Mouse (Mus musculus) thymus, postnatal 36 days (tissue): Measurements from ENCODE around the gene Lztfl1.
"Not testable (repeated sequence)": the region's sequence is repeated elsewhere in the genome, so short reads cannot be mapped to it uniquely, and the experiment has no call there.

Experiments used
- DNase-seq, 2 experiments: peaks; one replicate each; pipeline ENCODE4 v3.0.0; 2022; ENCODE audit warnings: mixed read lengths in 2 of 2

The Lztfl1 gene

DNA sequence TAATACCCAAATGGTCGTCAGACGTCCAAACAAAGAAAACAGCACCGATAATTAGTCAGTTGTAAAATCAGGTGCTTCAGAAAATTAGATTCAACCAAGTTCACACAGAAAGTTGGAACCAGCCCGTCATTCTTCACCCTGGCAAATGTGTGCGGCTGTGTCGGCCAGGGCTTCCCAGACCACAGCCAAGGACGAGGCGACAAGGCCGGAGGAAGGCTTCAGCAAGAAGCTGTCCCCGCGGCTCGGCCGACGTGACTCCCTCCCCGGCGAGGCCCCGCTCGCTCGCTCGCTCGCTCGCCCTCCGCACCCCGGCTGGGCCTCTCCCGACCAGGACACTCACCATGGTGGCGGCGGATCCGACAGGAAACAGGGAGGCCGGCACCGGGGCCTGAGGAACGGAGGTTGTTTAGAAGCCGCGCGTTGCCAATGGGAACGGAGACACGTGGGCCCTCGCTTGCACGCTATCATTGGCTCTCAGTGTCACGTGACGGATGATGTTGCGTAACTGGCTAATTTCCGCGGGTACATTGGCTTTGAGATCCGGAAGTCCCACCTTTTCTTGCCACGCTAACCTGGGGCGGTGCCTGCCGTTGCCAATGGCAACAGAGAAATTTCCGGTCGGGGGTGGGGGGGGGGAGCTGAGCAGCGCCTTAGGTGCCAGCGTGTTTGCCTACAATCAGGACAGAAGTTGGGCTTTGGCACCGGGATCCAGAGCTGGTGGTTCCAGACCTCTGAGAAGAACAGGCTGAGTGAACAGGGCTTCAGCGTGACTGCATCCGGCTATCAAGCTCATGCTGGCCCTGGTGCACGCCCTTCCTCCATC lies at the start of gene Lztfl1:
Gene Lztfl1, minus strand, starts transcription at position 512 of the 823 bp plus-strand sequence.
- peak; percentile 87 to 95 for DNase-seq

DNA sequence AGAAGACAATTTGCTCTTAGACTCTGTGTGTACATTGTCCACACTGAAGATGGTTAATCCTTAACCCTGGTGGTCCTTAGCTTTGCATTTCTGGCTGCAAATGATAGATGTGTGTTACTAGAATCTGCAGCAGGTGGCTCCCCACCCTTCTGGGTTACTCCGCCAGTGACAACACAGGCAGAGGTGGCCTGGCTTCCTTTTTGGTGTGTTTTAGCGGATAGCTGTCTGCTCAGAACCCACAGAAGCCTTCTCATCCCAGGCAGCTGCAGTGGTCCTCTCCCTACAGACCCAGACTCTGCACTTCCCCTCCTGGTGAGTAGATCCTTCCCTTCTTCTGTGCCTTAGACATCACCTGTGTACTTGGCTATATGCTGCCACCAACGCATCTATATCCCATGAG lies 49.5 kb upstream of the Lztfl1 start:
- peak; percentile 72 to 82 for DNase-seq

DNA sequence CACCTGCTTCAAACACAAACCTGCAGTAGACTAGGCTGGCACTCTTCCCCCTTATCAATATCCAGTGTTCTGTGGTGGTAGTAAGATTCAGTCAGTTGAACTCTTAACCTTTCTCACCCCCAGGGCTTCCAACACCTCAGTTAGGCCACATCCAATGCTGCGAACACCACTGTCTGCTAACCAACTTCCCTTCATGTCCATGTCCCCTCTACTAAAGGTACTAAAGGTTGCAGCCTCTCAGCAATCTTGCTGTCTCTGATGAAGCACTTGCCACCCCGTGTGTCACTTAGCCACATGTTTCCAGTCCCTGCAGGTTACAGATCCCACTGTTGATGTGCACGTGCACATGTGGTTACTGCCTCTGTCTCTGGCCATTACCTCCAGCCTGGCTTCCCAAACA lies 46.3 kb upstream of the Lztfl1 start:
- DNase-seq, result peak; percentile 41 to 50

DNA sequence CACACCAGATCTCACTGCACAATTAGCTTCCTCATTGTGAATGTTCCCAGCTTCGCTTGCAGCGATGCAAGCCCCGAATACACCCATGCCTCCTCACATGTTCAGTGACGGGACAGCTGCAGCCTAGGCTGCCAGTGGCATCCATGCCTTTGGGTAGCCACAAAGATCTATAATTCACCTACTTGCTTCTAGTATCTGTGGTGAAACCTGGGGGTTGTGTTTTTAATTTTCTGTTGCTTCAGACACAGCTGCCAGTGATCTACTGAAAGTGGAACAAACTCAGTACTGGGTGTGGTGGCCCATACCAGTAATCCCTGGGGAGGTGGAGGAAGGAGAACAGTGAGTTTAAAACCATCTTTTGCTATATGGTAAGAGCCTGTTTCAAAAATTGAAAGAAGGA lies 45.4 kb upstream of the Lztfl1 start:
- peak; percentile 53 to 67 for DNase-seq

DNA sequence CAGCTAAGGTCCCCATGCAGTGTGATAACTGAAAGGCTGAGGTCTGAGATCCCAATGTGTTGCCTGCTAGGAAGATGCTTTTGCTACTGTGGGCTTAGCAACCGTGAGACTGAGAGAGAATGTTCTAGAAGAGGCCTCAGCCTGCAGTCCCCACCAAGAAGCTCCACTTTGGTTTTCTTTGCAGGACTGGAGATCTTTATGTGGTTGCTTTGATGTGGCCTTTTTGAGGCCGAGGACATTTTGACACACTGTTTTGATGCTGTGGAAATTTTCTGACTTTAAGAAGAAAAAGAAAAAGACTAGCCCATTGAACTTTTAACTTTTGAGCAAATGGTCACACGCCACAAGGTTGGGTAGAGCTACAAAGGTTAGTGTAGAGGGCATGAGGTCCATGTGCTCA lies 43.3 kb upstream of the Lztfl1 start:
- no peak for DNase-seq

DNA sequence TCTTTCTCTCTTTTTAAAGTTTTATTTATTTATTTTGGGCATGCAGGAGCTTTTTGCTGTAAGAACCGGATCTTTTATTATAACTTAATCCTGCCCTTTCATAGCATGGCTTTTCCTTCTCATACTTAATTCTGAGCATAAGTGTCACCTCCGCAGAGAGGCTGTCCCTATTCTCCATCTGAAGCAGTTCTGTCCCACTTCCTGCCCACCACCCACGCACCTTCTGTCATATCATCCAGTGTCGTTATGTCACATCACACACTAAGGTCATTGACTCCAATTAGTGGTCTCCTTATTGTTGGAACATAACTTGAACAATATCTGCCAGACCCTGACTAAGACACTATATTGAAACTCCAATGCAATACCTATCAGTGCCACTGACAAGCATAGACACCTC lies 41.1 kb upstream of the Lztfl1 start:
- peak; percentile 54 to 67 for DNase-seq

DNA sequence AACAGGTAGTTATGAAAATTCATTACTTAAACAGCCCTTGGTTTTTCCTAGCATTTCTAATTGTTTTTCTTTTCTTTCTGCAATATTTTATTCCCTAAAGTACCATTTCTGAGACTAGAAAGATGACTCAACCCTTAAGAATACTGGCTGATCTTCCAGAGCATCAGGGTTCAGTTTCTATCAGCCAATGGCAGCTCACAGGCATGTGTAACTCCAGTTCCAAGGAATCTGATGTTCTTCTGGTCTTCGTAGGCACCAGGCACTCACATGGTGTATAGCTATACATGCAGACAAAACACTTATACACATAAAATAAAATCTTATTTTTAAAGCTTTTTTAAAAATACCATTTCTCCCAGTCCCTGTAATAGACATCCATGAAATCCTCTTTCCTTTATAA lies 40.7 kb upstream of the Lztfl1 start:
- no peak for DNase-seq

DNA sequence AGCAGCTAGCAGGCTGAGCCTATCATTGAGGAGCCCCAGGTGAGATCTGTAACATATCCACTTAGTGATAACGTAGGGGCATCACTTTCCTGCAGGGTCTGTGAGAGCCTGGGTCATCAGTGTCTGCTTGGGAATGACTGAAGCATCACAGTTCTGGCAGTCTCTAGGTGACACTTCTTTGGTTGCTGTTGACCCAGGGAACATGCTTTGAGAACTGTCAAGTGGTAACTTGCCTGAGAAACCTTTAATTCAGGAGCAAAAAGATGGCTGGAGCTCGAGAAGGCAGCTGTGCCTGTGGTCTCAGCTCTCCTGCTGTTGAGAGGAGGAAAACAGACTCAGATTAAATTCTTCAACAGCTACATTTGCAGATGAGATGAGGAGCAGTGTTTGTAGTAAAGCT lies 39.8 kb upstream of the Lztfl1 start:
- peak; percentile 50 to 58 for DNase-seq

DNA sequence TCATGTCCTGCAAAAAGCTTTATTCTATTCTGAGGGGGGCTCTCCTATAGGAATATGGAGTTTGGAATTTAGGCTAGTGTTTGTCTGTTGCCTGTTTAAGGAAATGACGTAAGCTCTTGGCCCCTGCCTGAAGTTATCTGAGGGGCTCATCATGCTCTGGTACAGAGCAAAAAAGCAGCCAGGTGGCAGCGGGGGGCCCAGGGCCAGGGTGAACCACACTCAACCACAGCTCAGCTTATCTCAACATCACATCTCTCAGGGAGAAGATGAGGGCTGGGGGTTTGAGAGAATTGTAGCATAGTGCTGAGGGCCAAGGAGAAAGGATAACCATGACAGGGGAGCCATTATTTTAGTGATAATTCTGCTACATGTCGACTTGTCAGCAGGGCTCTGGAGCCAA lies 39.3 kb upstream of the Lztfl1 start:
- peak; percentile 87 to 94 for DNase-seq

DNA sequence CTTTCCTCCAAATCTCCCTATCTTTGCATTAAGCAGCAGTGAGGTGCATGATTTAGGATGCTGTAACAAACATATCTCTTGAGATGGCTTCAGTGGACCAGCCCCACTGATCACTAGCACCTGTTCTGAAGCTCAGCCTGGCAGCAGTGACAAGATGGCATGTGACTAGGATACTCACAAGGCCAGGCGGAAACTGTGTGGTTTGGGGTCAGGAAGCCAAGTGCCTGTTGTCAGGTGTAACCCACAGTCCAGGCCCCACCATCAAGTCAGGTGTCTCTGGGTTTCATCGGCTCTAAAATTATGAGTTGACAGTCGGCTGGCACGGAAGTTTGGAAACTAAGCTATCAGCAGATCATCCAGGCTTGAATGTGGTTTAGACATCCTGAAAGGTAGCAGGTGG lies 36.8 kb upstream of the Lztfl1 start:
- DNase-seq, result peak; percentile 87 to 93

DNA sequence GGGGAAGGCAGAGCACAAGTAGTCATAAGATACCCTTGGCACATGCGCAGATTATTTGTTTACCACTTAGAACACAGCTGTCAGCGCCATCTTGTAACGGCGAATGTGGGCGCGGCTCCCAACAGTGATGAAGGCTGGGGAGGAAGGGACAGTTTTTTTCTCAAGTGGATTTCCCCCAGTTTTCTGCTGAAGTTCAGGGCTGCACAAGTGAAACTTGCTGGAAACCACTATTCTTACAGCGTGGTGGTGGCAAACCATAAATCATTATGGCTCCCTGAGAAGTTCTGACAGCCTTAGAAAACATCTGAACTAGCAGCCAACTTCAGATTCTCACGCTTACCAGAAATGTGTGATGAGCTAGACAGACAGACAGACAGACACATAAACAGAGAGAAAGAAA lies 32.2 kb upstream of the Lztfl1 start:
- not testable (repeated sequence) for DNase-seq

DNA sequence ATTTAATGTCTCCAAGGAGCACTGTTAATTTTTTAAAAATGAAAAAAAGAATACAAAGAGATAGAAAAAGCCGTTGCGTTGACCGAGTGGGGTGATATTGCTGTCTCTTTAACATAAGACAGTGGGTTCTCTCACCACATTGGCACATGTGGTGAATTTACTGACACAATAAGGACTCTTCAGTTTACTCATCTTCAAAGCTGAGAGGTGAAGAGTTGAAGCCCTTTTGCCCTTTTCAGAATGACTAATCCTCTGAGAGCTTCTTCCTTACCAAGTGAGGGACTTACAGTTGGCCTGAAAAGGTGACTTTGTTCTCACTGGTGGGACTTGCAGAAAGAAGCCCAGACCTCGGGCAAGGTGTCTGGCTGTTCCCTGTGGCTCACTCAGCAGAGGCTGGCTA lies 23.3 kb upstream of the Lztfl1 start:
- no peak for DNase-seq

DNA sequence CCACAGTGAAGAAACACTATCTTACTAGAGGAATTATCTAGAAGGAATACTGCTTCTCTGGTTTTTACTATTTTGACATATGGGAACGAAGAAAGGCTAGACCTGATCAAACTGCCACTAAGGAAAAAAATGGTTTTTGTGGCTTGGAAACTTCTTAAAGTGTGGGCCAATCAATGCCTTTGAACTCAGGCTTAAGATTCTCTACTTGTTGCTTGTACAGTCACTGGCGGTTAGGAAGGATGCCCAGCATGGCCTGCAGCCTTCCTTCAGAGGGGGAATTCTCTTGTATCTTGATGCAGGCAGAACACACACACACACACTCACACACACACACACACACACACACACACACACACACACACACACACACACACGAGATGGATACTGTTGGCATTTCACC lies 16.6 kb upstream of the Lztfl1 start:
- DNase-seq, result no peak

DNA sequence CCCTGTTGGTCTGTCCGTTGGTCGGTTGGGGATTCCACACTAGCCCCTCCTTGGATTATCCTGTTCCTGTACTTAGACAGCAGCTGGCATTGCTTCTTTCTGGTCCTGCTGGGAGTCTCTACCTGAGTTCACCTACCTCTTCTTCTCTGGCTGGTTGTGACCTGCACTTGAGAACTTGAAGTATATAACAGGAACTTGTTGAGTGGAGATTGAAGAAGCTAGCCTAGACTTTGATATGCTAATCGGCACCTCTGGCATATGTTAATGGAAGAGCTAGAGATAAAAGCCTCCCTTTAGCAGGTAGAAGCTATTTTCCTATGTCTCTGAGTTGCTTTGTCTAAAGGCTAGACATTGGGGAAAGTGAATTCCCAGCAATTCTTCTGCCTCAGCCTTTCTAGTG lies 13.8 kb upstream of the Lztfl1 start:
- no peak for DNase-seq

DNA sequence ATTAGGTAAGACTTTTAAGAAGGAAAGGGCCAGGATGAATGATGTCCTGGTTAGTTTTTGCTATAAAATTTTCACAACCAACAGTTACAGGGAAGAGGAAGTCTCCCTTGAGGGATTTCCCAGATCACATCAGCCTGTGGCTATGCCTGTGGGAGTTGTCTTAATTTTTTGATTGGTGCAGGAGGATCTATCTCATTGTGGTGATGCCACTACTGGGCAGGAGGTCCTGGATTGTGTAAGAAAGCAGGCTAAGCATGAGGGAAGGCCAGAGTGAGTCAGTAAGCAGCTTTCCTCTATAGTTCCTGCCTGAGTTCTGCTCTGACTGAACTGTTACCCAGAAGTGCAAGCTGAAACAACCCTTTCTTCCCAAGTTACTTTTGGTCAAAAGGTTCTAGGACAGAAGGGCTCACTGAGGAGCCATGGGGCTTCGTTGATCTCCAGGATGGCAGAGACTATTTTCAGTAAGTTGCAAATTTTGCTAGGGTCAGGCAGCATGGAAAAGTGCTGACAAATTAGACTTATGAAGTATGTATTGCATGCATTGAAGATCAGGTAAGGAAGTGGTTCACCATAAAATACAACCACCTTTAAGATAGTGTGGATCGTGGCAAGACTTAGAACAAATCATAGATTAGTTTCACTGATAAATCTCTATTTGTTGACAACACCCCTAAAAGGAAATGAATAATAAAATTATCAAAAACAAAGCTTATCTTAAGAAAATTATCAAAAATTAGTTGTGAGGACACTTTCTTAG lies 5.4 kb upstream of the Lztfl1 start:
- DNase-seq, result no peak

DNA sequence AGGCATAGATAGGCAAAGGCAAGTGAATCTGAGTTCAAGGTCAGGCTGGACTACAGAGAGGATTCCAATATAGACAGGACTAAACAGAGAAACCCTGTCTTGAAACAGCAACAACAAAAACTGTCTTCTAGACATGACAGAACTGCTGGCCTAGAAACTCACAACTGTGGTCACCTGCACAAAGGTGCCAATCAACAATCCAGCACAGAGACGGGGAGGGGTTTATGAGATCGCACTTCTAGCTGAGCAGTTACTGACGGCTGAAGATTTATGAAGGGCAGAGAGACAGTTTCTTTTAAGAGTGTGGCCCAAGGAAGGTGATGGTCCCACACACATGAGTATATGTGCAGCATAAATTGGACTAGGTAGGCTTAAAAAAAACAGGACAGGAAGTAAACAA lies 1.2 kb downstream of the Lztfl1 start:
- no peak for DNase-seq

DNA sequence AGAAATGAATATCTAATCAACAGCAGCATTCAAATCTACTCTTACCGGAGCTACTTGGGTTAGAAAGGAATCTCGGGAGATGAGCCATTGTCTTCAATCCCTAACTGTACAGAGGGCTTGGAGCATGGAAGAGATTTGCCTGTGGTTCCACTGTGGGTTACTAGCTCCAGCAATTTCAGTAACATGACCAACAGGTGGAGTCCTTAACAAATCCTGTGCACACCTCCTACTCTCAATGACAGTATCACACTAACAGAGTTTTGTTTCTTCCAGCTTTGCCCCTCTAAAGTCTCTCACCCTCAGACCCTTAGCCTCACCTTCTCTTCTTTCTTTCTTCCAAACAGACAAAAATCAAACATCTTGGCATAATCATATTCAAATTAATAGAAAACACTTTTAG lies 4.4 kb downstream of the Lztfl1 start:
- DNase-seq, result no peak

DNA sequence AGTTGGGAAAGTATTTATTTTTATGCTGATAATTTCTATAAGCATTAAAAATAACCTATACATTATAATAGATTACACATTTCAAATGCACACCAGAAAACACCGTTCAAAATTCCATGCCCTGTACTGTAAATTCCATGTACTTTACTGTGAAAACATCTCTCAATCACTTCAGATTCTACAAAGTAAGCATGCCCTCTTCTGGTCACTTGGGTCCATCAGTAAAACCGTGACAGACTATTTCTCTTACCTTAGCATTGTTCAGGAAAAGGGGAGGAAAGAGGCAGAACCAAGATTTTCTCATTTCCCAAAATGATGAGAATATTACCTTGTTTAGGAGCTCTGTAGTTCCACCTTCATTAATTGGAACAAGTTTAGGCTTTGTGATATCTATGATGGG lies 8.3 kb downstream of the Lztfl1 start:
- no peak for DNase-seq

DNA sequence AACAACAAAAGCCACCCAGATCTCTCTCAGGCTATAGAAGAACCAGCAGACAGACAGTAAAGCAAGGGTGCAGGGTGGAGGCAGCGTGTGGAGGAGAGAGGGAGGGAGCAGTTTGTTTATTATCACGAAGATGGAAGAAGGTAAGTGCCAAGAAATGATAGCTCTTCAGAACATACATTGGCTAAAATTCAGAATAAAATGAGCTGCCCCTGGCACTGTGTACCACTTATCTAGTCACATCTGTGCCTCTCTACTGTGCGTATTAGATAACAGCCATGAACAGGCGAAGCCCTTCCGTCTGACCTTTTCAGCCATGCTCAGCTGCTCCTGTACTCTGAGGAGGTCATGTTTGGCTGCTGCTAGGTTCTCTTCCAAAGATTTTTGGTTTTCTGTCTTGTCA lies 15.7 kb downstream of the Lztfl1 start:
- DNase-seq, result no peak

DNA sequence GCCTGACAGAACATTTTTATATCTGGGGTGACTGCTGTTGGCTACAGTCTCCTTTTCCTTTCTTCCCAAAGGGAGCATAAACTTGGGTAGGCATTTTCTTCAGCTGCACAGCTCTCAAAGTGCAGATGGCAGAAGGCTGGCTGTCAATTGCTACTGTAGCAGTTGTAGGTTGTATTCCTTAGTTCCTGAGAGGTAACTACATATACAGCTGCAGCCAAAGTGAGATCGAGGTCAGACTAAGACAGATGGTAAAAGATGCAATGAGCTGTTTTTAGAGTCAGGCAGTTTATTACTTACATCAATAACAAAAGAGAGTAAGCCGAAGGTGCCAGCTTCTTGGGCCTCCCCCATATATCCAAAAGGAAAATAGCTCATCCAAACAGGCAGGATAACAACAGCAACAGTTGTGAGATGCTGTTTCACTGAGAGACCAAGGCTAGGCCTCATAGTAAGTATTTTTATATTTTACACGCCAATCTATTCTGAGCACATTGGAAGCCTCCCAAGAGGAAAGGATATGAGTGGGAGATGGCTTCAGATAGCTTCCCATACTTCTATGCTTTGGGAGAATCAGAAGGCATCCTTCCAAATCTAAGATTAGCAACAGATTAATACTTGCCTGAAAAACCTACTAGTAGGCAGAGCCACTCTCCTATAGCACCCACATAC lies 21.7 kb downstream of the Lztfl1 start:
- no peak for DNase-seq

DNA sequence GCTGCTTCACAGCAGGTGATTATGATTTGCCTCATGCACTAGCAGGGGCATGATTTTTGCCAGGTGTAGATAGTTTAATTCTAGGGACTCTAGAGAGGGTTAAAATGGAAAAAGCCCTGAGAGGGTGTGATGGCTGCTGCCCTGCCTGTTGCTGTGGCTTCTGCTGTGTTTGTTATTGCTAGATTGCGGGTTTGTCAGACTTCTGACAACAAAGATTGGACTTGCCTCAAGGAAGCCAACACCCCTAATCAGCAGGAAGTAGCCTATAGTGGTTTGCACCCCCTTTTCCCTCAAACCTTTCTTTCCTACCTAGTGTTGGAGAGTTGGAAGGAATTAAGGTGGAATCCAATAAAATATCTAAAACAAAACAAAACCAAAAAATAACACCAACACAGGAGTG lies 29.3 kb downstream of the Lztfl1 start:
- no peak for DNase-seq

DNA sequence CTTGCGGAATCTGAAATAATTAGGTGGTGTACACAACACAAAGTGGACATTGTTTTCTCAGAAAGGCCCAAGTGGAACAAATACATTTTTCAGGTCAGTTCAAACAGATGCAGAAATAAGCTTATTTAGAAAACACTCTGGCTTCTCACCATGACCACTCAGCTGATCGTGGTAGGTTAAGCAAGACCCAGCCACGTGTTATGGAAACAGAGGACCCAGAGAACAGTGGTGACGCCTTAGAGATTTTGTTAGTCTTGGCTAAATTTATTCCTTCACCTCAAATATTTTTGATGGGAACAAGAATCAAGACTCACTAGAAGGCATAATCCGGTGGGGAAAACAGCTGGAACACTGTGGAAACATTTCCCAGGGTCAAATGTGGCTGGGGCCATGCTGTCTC lies 31.3 kb downstream of the Lztfl1 start:
- DNase-seq, result no peak

DNA sequence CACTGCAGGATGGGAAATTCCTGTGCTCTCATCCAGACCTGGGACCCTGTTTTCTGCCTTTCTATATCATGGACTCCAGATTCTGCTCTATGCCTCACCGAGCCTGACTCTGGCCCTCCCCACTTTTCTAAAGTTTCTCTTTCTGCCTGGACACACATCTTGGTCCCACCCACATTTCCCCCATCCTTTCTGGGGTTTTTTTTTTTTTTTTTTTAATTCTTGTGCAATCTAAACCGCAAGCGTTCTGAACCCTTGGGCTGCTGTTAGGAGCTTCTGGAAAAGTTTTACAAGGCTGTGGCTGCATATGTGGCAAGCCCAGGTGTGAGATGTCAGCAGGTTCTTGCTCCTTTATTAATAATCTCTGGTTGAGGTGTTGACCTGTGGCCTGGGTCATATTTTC lies 33.8 kb downstream of the Lztfl1 start:
- no peak for DNase-seq

DNA sequence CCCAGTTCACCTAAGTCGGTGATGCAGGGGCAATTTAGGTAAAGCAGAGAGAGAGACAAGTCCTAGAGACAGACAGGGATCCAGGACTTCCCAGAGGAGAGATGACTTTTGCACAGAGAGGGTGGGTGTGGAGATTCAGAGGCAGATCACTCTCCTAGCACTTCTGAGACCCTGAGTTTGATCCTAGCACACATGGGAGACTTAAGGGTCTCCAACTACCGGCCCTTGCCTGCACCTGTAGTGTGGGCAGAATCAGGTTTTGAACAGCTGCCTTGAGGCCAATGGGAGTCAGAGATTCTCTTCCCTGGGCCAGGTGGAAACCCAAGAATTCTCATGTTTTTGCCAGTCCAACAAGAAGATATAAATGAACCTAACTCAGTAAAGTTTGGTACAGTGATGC lies 38.3 kb downstream of the Lztfl1 start:
- no peak for DNase-seq
